Mouse (Mus musculus): Measurements from ENCODE around the gene Dennd6a. TPM values are rescaled to one million over a fixed set of nuclear protein-coding genes. Genes with fewer than 3 reads are reported as not detected.
"Not testable (repeated sequence)": the region's sequence is repeated elsewhere in the genome, so short reads cannot be mapped to it uniquely, and the experiment has no call there.

Gene Dennd6a
- total RNA-seq, 2 experiments from 2014 or later: 31.2 to 39.6 TPM

GRCm38 (mm10) chr14:26639961-26640360 is 66.3 kb downstream of the Dennd6a start:
- no peak for DNase-seq

GRCm38 (mm10) chr14:26643006-26643624 is 69.5 kb downstream of the Dennd6a start:
- no peak for DNase-seq

DNA sequence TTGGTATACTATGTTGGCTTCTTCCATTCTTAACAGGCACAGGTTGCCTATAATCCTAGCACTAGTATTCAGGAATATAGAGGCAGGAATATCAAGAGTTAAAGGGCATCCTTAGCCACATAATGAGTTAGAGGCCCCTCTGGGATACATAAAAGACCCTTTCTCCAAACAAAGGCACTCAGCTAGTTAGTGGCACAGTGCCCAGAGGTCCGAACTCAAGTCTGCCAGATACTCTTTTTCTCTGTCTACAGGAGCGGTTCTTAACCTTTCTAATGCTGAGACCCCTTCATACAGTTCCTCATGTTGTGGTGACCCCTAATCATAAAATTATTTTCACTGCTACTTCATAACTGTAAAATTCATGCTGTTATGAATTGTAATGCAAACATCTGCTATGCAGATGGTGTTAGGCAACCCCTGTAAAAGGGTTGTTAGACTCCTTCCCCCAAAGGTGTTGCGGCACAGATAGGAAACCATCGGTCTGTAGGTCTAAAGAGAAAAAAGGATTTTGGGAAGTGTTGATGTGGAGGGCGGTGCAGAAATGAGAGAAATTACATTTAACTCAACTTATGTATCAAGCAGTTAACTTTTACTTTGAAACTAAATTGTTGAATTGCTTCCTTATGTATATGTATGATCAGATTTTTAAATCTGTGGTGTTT is 72.5 kb downstream of the Dennd6a start:
- DNase-seq: no peak

DNA sequence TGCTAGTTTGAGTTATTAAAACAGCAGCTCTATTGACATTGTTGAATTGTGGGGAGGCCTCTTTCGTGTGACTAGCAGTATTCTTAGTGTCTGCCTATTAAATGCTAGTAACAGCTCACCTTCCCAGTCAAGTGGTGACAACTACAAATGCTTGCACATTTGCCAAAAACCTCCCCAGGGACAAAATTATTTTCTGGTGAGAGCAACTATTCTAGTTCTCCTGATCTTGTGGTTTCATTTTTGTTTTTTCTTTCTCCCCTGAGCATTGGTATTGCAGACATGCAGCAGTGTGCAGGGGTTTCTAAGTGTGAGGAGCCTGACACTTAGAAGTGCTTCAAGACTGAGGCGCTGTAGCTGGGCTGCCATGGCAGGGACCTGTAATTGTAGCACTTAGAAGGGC is 74.2 kb downstream of the Dennd6a start:
- DNase-seq: no peak

- peak in 1 of 2 experiments; percentile 12 for DNase-seq
Observed at GRCm38 (mm10) chr14:26651901-26652300, 78.2 kb downstream of the Dennd6a start.

DNA sequence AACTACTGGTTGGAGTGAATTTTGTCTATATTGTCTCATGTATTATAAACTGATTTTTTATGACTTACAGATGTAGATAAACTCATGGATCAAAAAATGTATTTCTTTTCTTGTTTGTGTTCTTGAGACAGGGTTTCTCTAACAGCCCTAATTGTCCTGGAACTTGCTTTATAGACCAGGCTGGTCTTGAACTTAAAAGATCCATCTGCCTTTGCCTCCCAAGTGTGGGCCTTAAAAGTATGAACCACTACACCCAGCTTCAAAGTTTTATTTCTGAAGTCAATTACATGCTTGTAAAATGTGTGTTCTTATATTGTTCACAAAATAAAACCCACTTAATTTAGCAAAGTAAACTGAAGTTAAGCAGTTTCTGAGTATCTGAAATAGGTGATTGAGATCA is 84.5 kb downstream of the Dennd6a start:
- DNase-seq: no peak

DNA sequence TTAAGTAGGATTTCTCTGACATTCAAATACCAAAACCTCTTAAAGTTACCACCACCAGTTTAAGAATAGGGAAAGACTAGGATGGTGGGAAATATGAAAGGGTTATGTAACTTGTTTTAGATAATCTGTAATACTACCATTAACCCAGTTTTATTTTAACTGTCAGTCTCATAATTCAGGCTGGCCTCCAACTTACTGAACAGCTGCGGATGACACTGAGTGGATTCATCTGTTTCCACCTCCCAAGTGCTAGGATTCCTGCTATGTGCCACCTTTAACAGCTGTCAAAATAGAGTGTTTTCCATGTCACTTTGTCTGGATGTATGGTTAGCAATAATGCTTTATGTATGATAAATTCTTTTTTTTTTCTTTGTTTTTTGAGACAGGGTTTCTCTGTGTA is 86.6 kb downstream of the Dennd6a start:
- no peak for DNase-seq

GRCm38 (mm10) chr14:26662016-26662415 is 88.4 kb downstream of the Dennd6a start:
- no peak for DNase-seq

GRCm38 (mm10) chr14:26662488-26662887 is 88.8 kb downstream of the Dennd6a start:
- DNase-seq: no peak

DNA sequence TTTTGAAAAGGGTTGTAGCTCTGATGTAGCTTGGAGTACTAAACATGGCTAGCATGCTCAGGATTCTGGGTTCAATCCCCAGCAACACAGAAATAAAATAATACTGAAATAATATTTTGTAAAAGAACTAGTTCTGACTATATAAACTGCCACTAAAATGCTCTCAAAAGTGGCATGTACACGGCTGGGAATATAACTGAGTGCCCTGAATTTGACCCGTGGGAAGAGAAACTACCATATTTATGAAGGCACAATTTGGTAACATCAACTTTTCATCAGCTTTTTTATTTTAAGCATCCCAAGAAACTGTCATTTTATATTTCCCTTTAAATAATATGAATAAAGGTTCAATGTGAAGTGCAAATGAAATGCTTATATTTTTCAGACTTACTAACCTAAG is 90.2 kb downstream of the Dennd6a start:
- no peak for DNase-seq

DNA sequence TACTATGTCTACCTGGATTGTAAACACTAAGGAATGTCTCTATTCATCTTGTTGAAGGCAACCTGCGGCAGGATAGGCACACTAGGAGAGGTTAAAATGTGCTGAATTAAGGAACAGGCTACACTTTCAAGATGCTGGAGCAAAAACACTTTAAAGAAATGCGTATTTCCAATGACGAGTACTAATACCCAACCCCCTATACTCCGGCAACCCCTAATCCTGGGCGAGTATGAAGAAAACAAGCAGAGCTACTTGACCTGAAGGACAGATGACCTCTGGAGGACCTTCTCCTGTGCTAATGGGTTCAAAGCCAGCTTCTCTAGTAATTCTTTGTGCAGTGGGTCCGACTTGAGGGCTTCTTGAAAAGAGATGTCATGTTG is 94.3 kb downstream of the Dennd6a start:
- DNase-seq: no peak

- DNase-seq: peak; percentile 42 to 54
Observed at GRCm38 (mm10) chr14:26668371-26669291, 95.0 kb downstream of the Dennd6a start.

- peak; percentile 89 for DNase-seq
Observed at GRCm38 (mm10) chr14:26669292-26670073, 95.8 kb downstream of the Dennd6a start, which contains the start of gene Pde12. Gene Pde12 (minus strand): TSS chr14:26669883.

DNA sequence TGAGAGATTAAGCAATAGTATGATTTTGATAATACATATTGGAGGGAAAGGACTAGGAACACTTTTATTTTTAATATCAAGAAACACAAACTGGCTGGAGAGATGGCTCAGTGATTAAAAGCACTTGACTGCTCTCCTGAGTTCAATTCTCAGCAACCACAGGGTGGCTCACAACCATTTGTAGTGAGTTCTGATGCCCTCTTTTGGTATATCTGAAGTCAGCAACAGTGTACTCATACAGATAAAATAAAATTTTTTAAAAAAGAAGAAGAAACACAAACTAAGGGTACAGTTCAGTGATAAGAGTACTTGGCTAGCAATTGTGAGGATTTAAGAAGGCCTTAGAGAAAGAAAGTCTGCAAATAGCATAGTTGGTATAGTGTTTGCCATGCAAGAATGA is 97.3 kb downstream of the Dennd6a start:
- DNase-seq: no peak

- not testable (repeated sequence) for DNase-seq
Observed at GRCm38 (mm10) chr14:26671870-26672615, 98.4 kb downstream of the Dennd6a start.

DNA sequence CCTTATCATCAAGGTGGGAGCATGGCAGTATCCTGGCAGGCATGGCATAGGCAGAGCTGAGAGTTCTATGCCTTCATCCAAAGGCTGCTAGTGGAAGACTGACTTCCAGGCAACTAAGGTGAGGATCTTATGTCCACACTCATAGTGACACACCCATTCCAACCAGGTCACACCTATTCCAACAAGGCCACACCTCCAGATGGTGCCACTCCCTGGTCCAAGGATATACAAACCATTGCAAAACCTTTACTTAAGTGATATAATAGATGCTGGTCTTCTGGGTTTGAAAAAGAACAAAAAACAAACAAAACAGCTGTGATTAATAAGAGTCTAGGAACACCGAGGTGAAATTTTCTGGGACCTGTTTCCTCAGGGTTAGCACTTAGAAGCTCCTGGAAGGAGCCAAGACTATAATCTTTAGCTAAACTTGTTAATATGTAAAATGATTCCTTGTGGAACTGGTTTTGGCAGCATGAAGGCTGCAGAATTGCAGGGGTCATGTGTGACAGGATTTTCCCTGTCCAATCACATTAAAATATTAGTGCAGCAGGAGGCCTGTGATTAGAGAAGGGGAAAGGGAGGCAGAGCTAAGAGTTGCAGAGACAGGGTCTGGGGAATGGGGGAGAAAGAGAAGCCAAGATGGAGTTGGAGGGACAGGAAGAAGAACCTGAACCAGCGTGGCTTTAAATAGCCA is 101.0 kb downstream of the Dennd6a start:
- DNase-seq: not testable (repeated sequence)

GRCm38 (mm10) chr14:26675371-26675770 is 101.7 kb downstream of the Dennd6a start:
- DNase-seq: peak; percentile 37 to 49

GRCm38 (mm10) chr14:26675791-26676190 is 102.1 kb downstream of the Dennd6a start:
- no peak for DNase-seq

All from adrenal gland, postnatal 36 days (tissue).